Mouse (Mus musculus): ENCODE results near the gene Oas1c.
"Not testable (repeated sequence)": the region's sequence is repeated elsewhere in the genome, so short reads cannot be mapped to it uniquely, and the experiment has no call there.

Oas1c gene

GRCm38 (mm10) chr5:120811951-120812819, at the start of gene Oas1c:
Gene Oas1c, minus strand, starts transcription at chr5:120812514.
- in situ Hi-C loops (cut with MboI; ENCODE audit: low sequenced_read_pairs): no loop called here

- in situ Hi-C loops (cut with MboI; ENCODE audit: low sequenced_read_pairs): no loop called here
Observed at GRCm38 (mm10) chr5:120861121-120861520, 48.8 kb upstream of the Oas1c start, which contains the start of gene Oas1h. Gene Oas1h, plus strand, starts transcription at chr5:120861421.

- in situ Hi-C loops (cut with MboI; ENCODE audit: low sequenced_read_pairs): no loop called here
Observed at GRCm38 (mm10) chr5:120859241-120859640, 46.9 kb upstream of the Oas1c start.

GRCm38 (mm10) chr5:120849601-120850136, 37.4 kb upstream of the Oas1c start:
- in situ Hi-C loops (cut with MboI; ENCODE audit: low sequenced_read_pairs): no loop called here

- in situ Hi-C loops (cut with MboI; ENCODE audit: low sequenced_read_pairs): no loop called here
Observed at GRCm38 (mm10) chr5:120847067-120847466, 34.8 kb upstream of the Oas1c start, which contains the start of gene Oas1f. Gene Oas1f, plus strand, starts transcription at chr5:120847367.

- in situ Hi-C loops (cut with MboI; ENCODE audit: low sequenced_read_pairs): no loop called here
Observed at GRCm38 (mm10) chr5:120844713-120845112, 32.4 kb upstream of the Oas1c start.

- in situ Hi-C loops (cut with MboI; ENCODE audit: low sequenced_read_pairs): no loop called here
Observed at GRCm38 (mm10) chr5:120836731-120837585, 24.6 kb upstream of the Oas1c start.

GRCm38 (mm10) chr5:120833335-120834280, 21.3 kb upstream of the Oas1c start:
- in situ Hi-C loops (cut with MboI; ENCODE audit: low sequenced_read_pairs): no loop called here

GRCm38 (mm10) chr5:120831031-120831430, 18.7 kb upstream of the Oas1c start:
- in situ Hi-C loops (cut with MboI; ENCODE audit: low sequenced_read_pairs): no loop called here

GRCm38 (mm10) chr5:120818999-120819398, 6.7 kb upstream of the Oas1c start:
- in situ Hi-C loops (cut with MboI; ENCODE audit: low sequenced_read_pairs): no loop called here

- in situ Hi-C loops (cut with MboI; ENCODE audit: low sequenced_read_pairs): no loop called here
Observed at GRCm38 (mm10) chr5:120815949-120816348, 3.6 kb upstream of the Oas1c start.

GRCm38 (mm10) chr5:120813023-120813422, 709 bp upstream of the Oas1c start:
- in situ Hi-C loops (cut with MboI; ENCODE audit: low sequenced_read_pairs): no loop called here

GRCm38 (mm10) chr5:120809171-120809570, 3.1 kb downstream of the Oas1c start:
- in situ Hi-C loops (cut with MboI; ENCODE audit: low sequenced_read_pairs): no loop called here

GRCm38 (mm10) chr5:120806458-120806857, 5.9 kb downstream of the Oas1c start:
- in situ Hi-C loops (cut with MboI; ENCODE audit: low sequenced_read_pairs): no loop called here

- in situ Hi-C loops (cut with MboI; ENCODE audit: low sequenced_read_pairs): no loop called here
Observed at GRCm38 (mm10) chr5:120803596-120803995, 8.7 kb downstream of the Oas1c start.

GRCm38 (mm10) chr5:120798943-120799342, 13.4 kb downstream of the Oas1c start:
- in situ Hi-C loops (cut with MboI; ENCODE audit: low sequenced_read_pairs): not testable (repeated sequence)

- in situ Hi-C loops (cut with MboI; ENCODE audit: low sequenced_read_pairs): not testable (repeated sequence)
Observed at GRCm38 (mm10) chr5:120798147-120798546, 14.2 kb downstream of the Oas1c start.

- in situ Hi-C loops (cut with MboI; ENCODE audit: low sequenced_read_pairs): not testable (repeated sequence)
Observed at GRCm38 (mm10) chr5:120795480-120796034, 16.8 kb downstream of the Oas1c start, which contains the start of gene Oas1e. Gene Oas1e, minus strand, starts transcription at chr5:120795530.

- in situ Hi-C loops (cut with MboI; ENCODE audit: low sequenced_read_pairs): no loop called here
Observed at GRCm38 (mm10) chr5:120793043-120793442, 19.3 kb downstream of the Oas1c start.

GRCm38 (mm10) chr5:120787042-120787441, 25.3 kb downstream of the Oas1c start:
- in situ Hi-C loops (cut with MboI; ENCODE audit: low sequenced_read_pairs): no loop called here

Data from CH12F3 (cell line).